Mouse (Mus musculus): ENCODE measurements around the gene Celf5. TPM values are rescaled to one million over a fixed set of nuclear protein-coding genes. Genes with fewer than 3 reads are reported as not detected.

Gene Celf5
- polyA plus RNA-seq, 1 experiment from 2014 or later = 46.6 TPM

GRCm38 (mm10) chr10:81422661-81423217 lies 59.8 kb downstream of the Celf5 start:
- 78% methylated on average over 3 of the region's 3 CpGs for WGBS
- H3K27me3 ChIP-seq (ENCODE audit: control insufficient read depth, insufficient read depth, low read length) = peaks cover 28% of the 10 kb centered on the region
- H3K9ac ChIP-seq = no peak overlapping the region
- H3K36me3 ChIP-seq (replicated peaks; ENCODE audit: control insufficient read depth, insufficient read depth) = 0 out of 2 replicates have a peak, but pooled peaks cover 12% of the 10 kb centered on the region
- no peak overlapping the region for H3K4me3 ChIP-seq (replicated peaks; ENCODE audit: low read length)
- H3K4me2 ChIP-seq (replicated peaks) = no peak overlapping the region
- DNase-seq (ENCODE audit: low spot score) (no peak), ATAC-seq (ENCODE audit: low FRiP score) (no peak)
- H3K4me1 ChIP-seq (replicated peaks; ENCODE audit: control insufficient read depth, insufficient read depth, low read length) = peaks cover 37% of the 10 kb centered on the region
- no peaks in the 10 kb centered on the region for H3K9me3 ChIP-seq (ENCODE audit: control insufficient read depth, low read length)
- no peak overlapping the region for H3K27ac ChIP-seq

GRCm38 (mm10) chr10:81422191-81422590 lies 60.3 kb downstream of the Celf5 start:
- no peak overlapping the region for H3K4me2 ChIP-seq (replicated peaks)
- no peak overlapping the region for H3K9ac ChIP-seq
- peaks cover 38% of the 10 kb centered on the region for H3K4me1 ChIP-seq (replicated peaks; ENCODE audit: control insufficient read depth, insufficient read depth, low read length)
- no peak overlapping the region for H3K4me3 ChIP-seq (replicated peaks; ENCODE audit: low read length)
- ATAC-seq (ENCODE audit: low FRiP score) = no peak
- H3K36me3 ChIP-seq (replicated peaks; ENCODE audit: control insufficient read depth, insufficient read depth) = peaks cover 12% of the 10 kb centered on the region; the same call in 1 of the 2 replicates
- peaks cover 22% of the 10 kb centered on the region for H3K27me3 ChIP-seq (ENCODE audit: control insufficient read depth, insufficient read depth, low read length)
- DNase-seq (ENCODE audit: low spot score) = no peak
- WGBS = 91% methylated on average over 6 of the region's 6 CpGs
- no peaks in the 10 kb centered on the region for H3K9me3 ChIP-seq (ENCODE audit: control insufficient read depth, low read length)
- no peak overlapping the region for H3K27ac ChIP-seq

- ATAC-seq (ENCODE audit: low FRiP score) (no peak), DNase-seq (ENCODE audit: low spot score) (no peak)
- Histone ChIP-seq H3K9me3 (ENCODE audit: control insufficient read depth, low read length) (no peaks in the 10 kb centered on the region), H3K27ac (no peak overlapping the region), H3K4me2 (replicated peaks) (no peak overlapping the region), H3K4me1 (replicated peaks; ENCODE audit: control insufficient read depth, insufficient read depth, low read length) (peaks cover 35% of the 10 kb centered on the region), H3K4me3 (replicated peaks; ENCODE audit: low read length) (no peak overlapping the region), H3K36me3 (replicated peaks; ENCODE audit: control insufficient read depth, insufficient read depth) (peaks cover 12% of the 10 kb centered on the region; the same call in 1 of the 2 replicates), H3K9ac (no peak overlapping the region), H3K27me3 (ENCODE audit: control insufficient read depth, insufficient read depth, low read length) (peaks cover 18% of the 10 kb centered on the region)
- 79% methylated on average over 4 of the region's 5 CpGs for WGBS
These were observed 60.8 kb downstream of the Celf5 start for GRCm38 (mm10) chr10:81421797-81422100.

- 77% methylated on average over 4 of the region's 4 CpGs for WGBS
- Histone ChIP-seq H3K4me2 (replicated peaks) (no peak overlapping the region), H3K9me3 (ENCODE audit: control insufficient read depth, low read length) (no peaks in the 10 kb centered on the region), H3K27me3 (ENCODE audit: control insufficient read depth, insufficient read depth, low read length) (peaks cover 15% of the 10 kb centered on the region), H3K27ac (no peak overlapping the region), H3K4me1 (replicated peaks; ENCODE audit: control insufficient read depth, insufficient read depth, low read length) (peaks cover 30% of the 10 kb centered on the region), H3K9ac (no peak overlapping the region), H3K36me3 (replicated peaks; ENCODE audit: control insufficient read depth, insufficient read depth) (peaks cover 12% of the 10 kb centered on the region; the same call in 1 of the 2 replicates), H3K4me3 (replicated peaks; ENCODE audit: low read length) (no peak overlapping the region)
- ATAC-seq (ENCODE audit: low FRiP score) (no peak), DNase-seq (ENCODE audit: low spot score) (no peak)
These were observed 61.3 kb downstream of the Celf5 start for GRCm38 (mm10) chr10:81421041-81421796.

- Histone ChIP-seq H3K4me2 (replicated peaks) (no peak overlapping the region), H3K27ac (no peak overlapping the region), H3K27me3 (ENCODE audit: control insufficient read depth, insufficient read depth, low read length) (peaks cover 8% of the 10 kb centered on the region), H3K36me3 (replicated peaks; ENCODE audit: control insufficient read depth, insufficient read depth) (peaks cover 12% of the 10 kb centered on the region; the same call in 1 of the 2 replicates), H3K9me3 (ENCODE audit: control insufficient read depth, low read length) (no peaks in the 10 kb centered on the region), H3K4me3 (replicated peaks; ENCODE audit: low read length) (no peak overlapping the region), H3K4me1 (replicated peaks; ENCODE audit: control insufficient read depth, insufficient read depth, low read length) (peaks cover 20% of the 10 kb centered on the region), H3K9ac (no peak overlapping the region)
- DNase-seq (ENCODE audit: low spot score) (no peak), ATAC-seq (ENCODE audit: low FRiP score) (no peak)
- WGBS = 86% methylated on average over 40 of the region's 40 CpGs
These were observed 62.2 kb downstream of the Celf5 start for GRCm38 (mm10) chr10:81420191-81420767.

- H3K4me3 ChIP-seq (replicated peaks; ENCODE audit: low read length) = no peak overlapping the region
- H3K4me1 ChIP-seq (replicated peaks; ENCODE audit: control insufficient read depth, insufficient read depth, low read length) = peaks cover 19% of the 10 kb centered on the region
- DNase-seq (ENCODE audit: low spot score) (no peak), ATAC-seq (ENCODE audit: low FRiP score) (no peak)
- peaks cover 2% of the 10 kb centered on the region; the same call in 1 of the 2 replicates for H3K27me3 ChIP-seq (ENCODE audit: control insufficient read depth, insufficient read depth, low read length)
- H3K4me2 ChIP-seq (replicated peaks) = no peak overlapping the region
- no peak overlapping the region for H3K9ac ChIP-seq
- H3K9me3 ChIP-seq (ENCODE audit: control insufficient read depth, low read length) = no peaks in the 10 kb centered on the region
- H3K27ac ChIP-seq = no peak overlapping the region
- 92% methylated on average over 10 of the region's 10 CpGs for WGBS
- H3K36me3 ChIP-seq (replicated peaks; ENCODE audit: control insufficient read depth, insufficient read depth) = peaks cover 12% of the 10 kb centered on the region; the same call in 1 of the 2 replicates
These were observed 63.2 kb downstream of the Celf5 start for GRCm38 (mm10) chr10:81419111-81419928.

- H3K9ac ChIP-seq = no peak overlapping the region
- no peaks in the 10 kb centered on the region for H3K9me3 ChIP-seq (ENCODE audit: control insufficient read depth, low read length)
- no peak overlapping the region for H3K27ac ChIP-seq
- ATAC-seq (ENCODE audit: low FRiP score) (no peak), DNase-seq (ENCODE audit: low spot score) (no peak)
- H3K4me3 ChIP-seq (replicated peaks; ENCODE audit: low read length) = no peak overlapping the region
- peaks cover 12% of the 10 kb centered on the region; the same call in 1 of the 2 replicates for H3K36me3 ChIP-seq (replicated peaks; ENCODE audit: control insufficient read depth, insufficient read depth)
- peaks cover 27% of the 10 kb centered on the region for H3K4me1 ChIP-seq (replicated peaks; ENCODE audit: control insufficient read depth, insufficient read depth, low read length)
- no peak overlapping the region for H3K4me2 ChIP-seq (replicated peaks)
- 45% methylated on average over 11 of the region's 11 CpGs for WGBS
- H3K27me3 ChIP-seq (ENCODE audit: control insufficient read depth, insufficient read depth, low read length) = no peaks in the 10 kb centered on the region
These were observed 64.1 kb downstream of the Celf5 start for GRCm38 (mm10) chr10:81418216-81419070.

GRCm38 (mm10) chr10:81417227-81418215 lies 65.0 kb downstream of the Celf5 start:
- ATAC-seq (ENCODE audit: low FRiP score) = no peak
- H3K4me1 ChIP-seq (replicated peaks; ENCODE audit: control insufficient read depth, insufficient read depth, low read length) = peaks cover 28% of the 10 kb centered on the region
- H3K9me3 ChIP-seq (ENCODE audit: control insufficient read depth, low read length) = no peaks in the 10 kb centered on the region
- no peaks in the 10 kb centered on the region for H3K27me3 ChIP-seq (ENCODE audit: control insufficient read depth, insufficient read depth, low read length)
- no peak overlapping the region for H3K9ac ChIP-seq
- H3K4me3 ChIP-seq (replicated peaks; ENCODE audit: low read length) = peak overlapping the region; percentile 13; the same call in 1 of the 2 replicates
- no peak for DNase-seq (ENCODE audit: low spot score)
- 44% methylated on average over 12 of the region's 12 CpGs for WGBS
- H3K4me2 ChIP-seq (replicated peaks) = peak overlapping the region; percentile 44
- peaks cover 12% of the 10 kb centered on the region; the same call in 1 of the 2 replicates for H3K36me3 ChIP-seq (replicated peaks; ENCODE audit: control insufficient read depth, insufficient read depth)
- peak overlapping the region; percentile 55; the same call in 1 of the 2 replicates for H3K27ac ChIP-seq
